Mouse (Mus musculus) spleen, embryonic (tissue): ENCODE results near the gene Vpreb1.

Source experiments
- CTCF ChIA-PET: fragments of 350-600 bp; sonication (Branson Sonifier 250); formaldehyde crosslinking; loops from one replicate; lab custom pipeline; 2022; lab: Charles Lee

Vpreb1 gene

GRCm38 (mm10) chr16:16870617-16871331 lies at the start of gene Vpreb1, which contains the start of gene Top3b:
Gene Vpreb1 (minus strand): TSS chr16:16870843.
Gene Top3b (plus strand): TSS chr16:16870736.
- CTCF ChIA-PET: interaction anchor here (0.9 kb wide), 1 partner anchor 26 kb away, joined by 3 read pairs; no protein-coding TSS in a partner anchor

- CTCF ChIA-PET: interaction anchor here (0.7 kb wide), 1 partner anchor 25 kb away, joined by 3 read pairs; no protein-coding TSS in a partner anchor
Observed at GRCm38 (mm10) chr16:16918441-16919117, 47.9 kb upstream of the Vpreb1 start.

DNA sequence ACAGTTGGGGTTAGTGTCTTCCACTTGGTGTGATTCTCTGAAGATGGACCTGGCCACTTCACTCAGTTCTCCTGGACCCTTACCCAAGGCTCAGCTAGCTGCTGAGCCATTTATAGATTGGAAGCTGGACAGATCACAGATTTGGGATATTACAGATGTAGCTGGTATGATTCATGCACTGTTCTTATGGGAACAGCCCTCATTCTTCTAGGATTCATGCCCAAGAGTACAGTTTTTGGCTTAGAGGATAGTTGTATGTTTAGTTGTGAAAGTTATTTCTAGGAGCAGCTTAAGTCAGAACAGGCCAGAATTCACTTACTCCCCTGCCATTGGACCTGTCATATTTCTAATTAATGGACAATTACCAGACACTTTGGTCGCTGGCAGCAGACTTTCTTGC lies 42.8 kb upstream of the Vpreb1 start:
- CTCF ChIA-PET: no interaction called here

- CTCF ChIA-PET: interaction anchor here (0.5 kb wide), 1 partner anchor 58 kb away, joined by 3 read pairs; no protein-coding TSS in a partner anchor
Observed at GRCm38 (mm10) chr16:16911641-16912597, 41.3 kb upstream of the Vpreb1 start.

- CTCF ChIA-PET: no interaction called here
Observed at GRCm38 (mm10) chr16:16907799-16908198, 37.2 kb upstream of the Vpreb1 start.

DNA sequence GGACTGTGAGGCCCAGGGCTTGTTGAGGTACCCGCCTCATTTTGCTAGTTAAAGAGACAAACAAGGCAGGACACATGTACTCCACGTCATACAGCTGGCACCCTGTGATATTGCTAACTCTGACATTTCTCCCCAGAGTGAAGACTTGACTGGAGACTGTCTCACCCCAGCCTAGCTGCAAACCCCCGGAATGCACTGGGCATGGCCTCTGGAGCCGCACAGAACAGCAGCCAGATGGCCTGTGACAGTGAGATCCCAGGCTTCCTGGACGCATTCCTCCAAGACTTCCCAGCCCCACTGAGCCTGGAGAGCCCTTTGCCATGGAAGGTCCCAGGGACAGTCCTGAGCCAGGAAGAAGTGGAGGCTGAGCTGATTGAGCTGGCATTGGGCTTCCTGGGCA lies 32.5 kb upstream of the Vpreb1 start:
- CTCF ChIA-PET: no interaction called here

- CTCF ChIA-PET: no interaction called here
Observed at GRCm38 (mm10) chr16:16902329-16902728, 31.7 kb upstream of the Vpreb1 start.

DNA sequence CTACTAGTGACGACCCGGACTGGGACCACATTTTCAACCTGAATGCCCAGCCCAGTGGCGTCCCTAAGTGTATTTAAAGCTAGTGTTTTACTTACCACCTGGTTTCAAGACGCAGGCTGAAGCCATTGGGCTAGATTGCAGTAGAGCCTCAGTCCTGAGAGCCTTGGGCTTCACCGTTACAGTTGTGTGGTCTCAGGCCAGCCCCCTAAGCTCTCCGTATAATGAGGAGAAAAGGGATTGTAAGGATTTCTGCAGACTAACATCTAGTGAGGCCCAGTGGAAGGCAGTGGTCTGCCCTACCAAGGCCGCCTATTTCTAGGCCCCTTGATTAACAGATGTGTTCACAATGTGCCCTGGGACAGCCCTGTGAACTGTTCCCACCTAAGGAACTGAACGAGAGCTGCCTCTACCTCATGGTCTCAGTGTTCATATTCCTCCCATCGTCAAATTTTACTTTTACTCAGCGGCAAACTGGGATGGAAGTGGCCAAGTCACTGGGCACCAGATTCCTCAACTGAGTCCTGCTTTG lies 26.5 kb upstream of the Vpreb1 start:
- CTCF ChIA-PET: interaction anchor here (0.7 to 1.4 kb wide), 3 partner anchors 10 to 1193 kb away, joined by 3 to 14 read pairs (median 5); no protein-coding TSS in a partner anchor

- CTCF ChIA-PET: interaction anchor here (0.7 kb wide), 2 partner anchors 25 to 1192 kb away, joined by 3 to 5 read pairs; no protein-coding TSS in a partner anchor
Observed at GRCm38 (mm10) chr16:16896382-16897055, 25.9 kb upstream of the Vpreb1 start, which contains the start of gene Ppm1f. Gene Ppm1f (plus strand): TSS chr16:16896469.

DNA sequence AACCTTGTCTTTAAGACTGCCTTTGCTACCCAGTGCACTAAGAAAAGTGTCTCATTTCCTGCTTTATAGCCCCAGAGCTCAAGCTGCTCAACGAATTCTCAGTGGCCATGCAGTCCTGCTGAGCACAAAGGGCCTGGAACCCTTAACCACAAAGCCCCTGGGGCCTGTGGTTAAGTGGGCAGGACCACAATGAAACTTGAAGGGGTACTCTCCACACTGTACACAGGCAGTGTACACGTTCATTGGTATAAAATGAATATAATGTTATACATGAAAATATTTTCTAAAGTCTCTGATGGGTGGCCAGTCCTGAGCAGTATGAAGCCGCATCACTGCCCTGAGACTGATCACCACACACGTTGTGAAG lies 25.4 kb upstream of the Vpreb1 start:
- CTCF ChIA-PET: no interaction called here

- CTCF ChIA-PET: no interaction called here
Observed at GRCm38 (mm10) chr16:16892366-16892765, 21.7 kb upstream of the Vpreb1 start.

GRCm38 (mm10) chr16:16888341-16888740 lies 17.7 kb upstream of the Vpreb1 start:
- CTCF ChIA-PET: interaction anchor here (0.5 to 0.6 kb wide), 3 partner anchors 116 to 581 kb away, joined by 3 read pairs; no protein-coding TSS in a partner anchor

DNA sequence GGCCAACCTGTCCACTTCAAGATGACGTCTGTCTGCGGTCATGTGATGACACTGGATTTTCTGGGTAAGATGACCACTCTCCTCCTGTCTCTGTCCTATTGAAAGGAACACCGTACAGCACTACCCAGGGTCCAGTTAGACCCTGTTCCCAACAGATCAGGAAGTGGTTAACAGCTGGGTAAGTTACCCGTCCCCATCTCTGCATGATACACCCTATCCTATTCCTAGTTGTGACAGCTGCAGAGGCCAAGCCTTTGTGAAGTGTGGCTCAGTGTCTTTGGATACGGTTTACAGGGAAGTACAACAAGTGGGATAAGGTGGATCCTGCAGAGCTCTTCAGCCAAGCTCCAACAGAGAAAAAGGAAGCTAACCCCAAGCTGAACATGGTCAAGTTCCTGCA lies 8.4 kb upstream of the Vpreb1 start:
- CTCF ChIA-PET: no interaction called here

DNA sequence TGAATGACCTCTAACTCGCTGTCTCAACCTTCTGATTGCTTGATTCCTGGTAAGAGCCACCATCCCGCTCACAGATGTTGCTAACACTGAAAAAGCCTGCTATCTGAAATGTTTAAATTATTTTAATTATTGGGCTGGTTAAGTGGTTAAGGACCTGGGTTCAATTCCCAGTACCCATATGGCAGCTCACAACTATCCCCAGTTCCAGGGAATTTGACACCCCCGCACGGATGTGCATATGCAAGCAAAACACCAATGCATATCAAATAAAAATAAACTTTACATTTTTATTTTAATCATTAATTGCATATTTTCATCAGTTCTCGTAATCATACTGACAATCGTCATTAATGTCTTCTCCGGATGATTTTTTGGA lies 414 bp downstream of the Vpreb1 start:
- CTCF ChIA-PET: no interaction called here

DNA sequence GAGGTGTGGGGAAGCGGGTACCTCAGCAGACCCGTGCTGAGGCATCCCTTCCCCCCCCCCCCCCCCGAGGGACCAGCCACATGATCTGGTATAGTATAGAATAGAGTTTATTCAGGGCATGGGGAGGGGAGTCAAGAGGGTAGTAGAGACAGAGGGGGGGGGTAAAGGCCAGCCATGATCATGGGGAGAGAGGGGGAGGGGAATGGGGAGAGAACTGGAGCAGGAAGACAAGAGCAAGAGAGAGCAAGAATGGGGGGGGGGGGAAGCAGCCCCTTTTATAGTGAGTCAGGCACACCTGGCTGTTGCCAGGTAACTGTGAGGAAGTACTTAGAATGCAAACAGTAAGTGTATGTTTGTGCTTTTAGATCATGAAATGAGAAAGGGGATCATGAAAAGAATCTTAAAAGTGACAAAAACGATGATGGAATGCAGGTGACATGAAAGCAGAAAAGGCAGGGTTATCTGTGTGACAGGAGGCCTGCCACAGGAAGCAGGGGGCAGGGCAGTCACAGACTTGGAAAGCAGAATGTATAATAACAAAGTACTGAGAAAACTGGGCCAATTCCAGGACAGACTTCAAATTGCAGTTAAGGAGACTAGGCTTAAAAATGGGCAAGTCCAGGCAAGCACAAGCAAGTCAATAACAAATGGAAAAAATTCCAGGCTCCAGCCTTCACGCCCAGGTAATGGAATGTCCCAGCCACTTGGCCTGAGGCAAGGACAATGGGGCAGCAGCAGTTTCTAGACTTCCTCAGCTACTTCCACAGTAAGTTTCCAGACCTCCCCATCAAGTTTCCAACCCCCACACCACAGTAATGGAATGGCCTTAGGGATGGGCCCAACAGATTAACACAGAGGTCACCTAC lies 4.7 kb downstream of the Vpreb1 start:
- CTCF ChIA-PET: no interaction called here

DNA sequence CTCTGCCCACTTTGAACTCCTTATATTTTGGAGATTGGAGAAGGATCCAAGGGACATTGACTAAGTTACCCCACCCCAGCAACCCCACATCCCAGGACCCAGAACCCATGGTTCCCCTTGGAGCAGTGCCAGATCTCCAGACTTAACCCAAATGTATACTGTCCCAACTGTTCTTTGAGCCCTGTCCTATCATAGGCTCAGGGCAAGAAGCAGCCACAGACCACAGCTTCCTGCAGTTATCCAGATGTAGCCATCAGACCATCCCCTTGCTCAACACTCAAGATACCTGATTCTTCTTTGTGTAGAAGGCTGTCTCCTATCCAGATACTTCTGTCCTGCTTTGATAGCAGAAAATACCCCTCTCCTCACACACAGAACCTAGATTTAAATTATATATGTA lies 5.4 kb downstream of the Vpreb1 start:
- CTCF ChIA-PET: no interaction called here

DNA sequence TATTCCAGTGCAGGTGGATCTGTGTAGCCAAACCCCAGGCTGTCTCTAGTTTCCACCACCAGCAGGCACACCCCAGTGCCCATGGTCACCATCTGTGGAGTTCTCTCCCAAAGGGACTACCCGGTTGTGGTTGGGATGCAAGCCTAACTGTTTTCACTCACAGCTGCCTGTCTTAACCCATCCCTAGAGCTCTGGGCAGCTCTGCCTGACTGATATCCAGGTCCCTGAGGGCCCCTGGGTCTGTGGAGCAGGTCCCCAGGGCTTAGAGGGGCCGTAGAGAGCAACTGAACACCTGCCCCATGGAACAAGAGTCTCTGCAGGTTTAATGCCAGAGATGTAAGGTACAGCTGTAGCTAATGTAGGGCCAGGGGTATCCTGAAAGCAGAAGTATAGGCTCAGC lies 6.7 kb downstream of the Vpreb1 start, which contains the start of gene Igll1:
Gene Igll1, minus strand, starts transcription at position 8 of the 400 bp plus-strand sequence.
- CTCF ChIA-PET: no interaction called here

DNA sequence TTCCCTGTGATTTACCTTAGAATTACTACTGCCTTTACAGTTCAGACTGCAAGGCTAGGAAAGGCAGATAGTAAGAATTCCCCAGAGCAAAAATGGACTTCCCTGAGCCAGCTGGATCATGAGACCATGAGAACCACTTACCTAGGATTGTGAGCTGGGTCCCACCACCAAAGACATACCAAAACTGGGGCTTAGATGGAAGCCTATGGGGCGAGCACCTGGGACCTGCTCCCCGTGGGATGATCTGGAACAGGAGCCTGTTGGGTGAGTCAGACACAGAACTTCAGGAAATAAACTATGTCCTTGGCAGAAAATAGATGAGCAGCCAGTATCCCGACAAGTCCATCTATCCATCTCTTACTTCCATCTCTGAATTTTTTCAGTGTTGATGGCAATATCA lies 8.4 kb downstream of the Vpreb1 start:
- CTCF ChIA-PET: no interaction called here

- CTCF ChIA-PET: interaction anchor here (0.6 kb wide), 1 partner anchor 30 kb away, joined by 5 read pairs; no protein-coding TSS in a partner anchor
Observed at GRCm38 (mm10) chr16:16856731-16857476, 13.7 kb downstream of the Vpreb1 start.
